Mouse (Mus musculus) kidney, postnatal 4 days (tissue): ENCODE measurements at regions not wholly inside any gene's neighbourhood (a gene's known extent, or its start where the extent isn't known, plus 50 kb on each side); places are given as distances from the start of the nearest gene placed in this dataset.
A peak's percentile ranks its signal among the peaks of the same experiment; 100 is the strongest.

Experiments used
- DNase-seq, 2 experiments: peaks; one replicate each; pipeline ENCODE4 v3.0.0; 2021; ENCODE audit warnings: mixed read lengths in 2 of 2

DNA sequence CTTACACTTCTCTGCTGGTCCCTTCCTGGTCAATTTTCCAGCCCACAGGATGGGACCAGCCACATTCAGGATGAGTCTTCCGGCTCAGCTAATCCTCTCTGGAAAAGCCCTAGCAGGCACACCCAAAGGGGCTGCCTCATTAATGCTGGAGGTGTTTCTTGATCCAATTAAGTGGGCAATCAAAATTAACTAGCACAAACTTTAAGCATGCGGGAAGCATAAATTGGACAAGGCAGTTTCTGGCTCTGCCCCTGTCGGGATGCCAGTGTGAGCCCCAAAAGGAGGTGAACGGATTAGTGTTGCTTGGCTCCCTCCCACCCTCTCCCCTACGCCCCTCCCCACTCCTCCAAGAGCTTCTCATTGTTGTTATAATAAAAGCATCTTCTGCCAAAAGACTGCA lies 262.5 kb upstream of the Id4 start:
- no peak for DNase-seq

DNA sequence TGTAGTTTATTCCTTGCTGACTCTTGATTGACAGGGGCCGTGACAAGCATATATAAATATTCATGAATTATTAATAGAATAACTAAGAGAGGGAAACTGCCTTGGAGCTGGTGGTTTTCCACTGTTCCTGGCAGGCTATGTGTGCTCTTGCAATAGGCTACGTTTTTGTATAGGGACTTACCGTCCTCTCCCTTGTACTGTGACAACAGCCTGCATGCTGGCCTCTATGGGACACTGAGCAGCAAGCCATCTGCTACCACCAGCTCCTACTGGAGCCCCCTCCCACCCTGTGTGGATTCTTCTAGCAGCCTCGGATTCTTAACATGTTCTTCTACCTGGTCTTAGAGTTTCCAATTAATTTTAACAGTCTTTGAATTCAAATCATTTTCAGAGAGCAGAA lies 261.6 kb upstream of the Id4 start:
- DNase-seq = no peak

DNA sequence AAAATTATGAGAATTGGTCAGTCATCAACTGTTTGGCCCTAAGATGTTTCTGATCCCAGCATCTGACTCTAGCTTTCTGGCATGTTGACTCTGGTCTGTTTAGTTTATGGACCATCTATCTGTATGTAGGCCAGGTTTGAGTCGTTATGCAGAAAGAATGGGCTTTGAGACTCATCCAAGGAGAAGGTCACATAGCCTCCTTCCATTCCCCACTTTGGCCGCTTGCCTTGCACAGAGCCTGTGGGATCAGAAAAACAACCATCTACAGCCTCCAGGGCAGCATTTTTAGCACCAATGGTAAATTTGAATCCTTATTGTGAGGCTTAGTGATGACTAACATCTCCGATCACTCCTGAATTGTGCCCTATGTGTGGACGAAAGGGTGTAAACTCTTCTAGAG lies 257.9 kb upstream of the Id4 start:
- DNase-seq = peak; percentile 23 to 27

DNA sequence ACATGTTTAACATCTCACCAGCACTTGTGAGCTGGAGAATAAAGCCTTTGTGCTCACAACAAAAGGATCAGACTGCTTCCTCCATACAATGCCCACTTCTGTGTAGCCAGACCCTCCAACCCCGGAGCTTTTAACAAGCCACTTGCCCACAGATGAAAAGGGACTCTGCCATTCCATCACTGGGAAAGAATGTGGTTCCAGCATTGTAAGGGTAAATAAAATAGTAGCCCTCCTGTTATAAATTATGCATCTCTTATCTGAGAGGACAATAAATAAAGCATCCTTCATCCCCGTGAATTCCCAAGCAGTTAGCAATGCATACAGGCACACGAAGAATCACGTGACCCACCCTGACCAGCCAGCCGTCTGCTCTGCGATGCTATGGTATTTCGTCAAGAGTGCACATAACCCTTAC lies 247.7 kb upstream of the Id4 start:
- no peak for DNase-seq

DNA sequence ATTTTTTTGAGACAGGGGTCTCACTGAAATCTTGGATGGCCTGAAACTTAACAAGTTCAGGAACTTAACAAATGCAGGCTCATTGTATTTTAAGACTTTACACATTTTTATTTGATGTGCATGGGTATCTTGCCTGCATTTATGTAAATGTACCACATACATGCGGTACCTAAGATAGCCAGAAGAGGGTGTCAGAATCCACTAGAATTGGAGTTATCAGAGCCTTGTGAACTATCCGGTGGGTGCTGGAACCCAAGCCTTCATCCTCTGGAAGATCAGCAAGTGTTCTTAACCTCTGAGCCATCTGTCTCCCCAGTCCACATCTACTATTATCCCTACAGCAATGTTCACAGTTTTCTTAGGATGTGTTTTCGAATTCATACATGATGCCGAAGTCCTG lies 245.7 kb upstream of the Id4 start:
- no peak for DNase-seq

DNA sequence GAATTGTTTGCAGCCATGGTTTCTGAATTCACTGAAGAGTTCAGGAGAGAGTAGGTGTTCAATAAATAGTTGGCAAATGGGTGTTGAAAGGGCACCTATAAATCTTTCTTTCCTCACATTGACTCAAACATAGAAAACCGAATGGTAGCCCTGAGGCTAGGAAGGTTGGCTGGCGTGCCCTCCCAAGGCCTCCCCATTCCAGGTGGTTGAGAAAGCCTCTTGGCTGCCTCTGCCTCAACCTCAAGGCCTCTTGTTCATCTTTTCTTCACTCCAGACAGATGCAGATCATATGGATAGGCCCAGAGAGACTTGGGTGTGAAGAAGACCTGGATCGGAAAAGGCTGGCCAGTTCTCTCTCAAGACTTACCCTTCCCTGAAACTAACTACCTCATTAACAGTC lies 245.0 kb upstream of the Id4 start:
- DNase-seq = no peak

DNA sequence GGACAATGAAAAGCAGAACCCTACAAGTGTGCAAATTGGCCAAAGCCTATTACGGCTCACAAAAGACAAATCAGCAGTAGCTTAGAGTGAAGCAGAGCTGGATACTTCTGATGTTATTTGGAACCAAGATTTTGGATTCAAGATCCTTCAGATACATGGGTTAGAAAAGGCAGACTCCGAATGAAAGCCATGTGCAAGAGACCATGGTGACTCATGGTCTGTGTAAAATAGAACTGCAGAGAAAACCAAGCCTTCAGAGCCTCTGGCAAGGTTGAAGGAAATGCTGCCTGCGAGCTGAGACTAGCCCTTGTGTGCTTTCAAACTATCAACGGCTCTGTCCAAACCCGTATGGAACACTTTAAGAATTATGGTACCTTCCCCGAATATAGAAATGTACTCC lies 244.4 kb upstream of the Id4 start:
- no peak for DNase-seq

DNA sequence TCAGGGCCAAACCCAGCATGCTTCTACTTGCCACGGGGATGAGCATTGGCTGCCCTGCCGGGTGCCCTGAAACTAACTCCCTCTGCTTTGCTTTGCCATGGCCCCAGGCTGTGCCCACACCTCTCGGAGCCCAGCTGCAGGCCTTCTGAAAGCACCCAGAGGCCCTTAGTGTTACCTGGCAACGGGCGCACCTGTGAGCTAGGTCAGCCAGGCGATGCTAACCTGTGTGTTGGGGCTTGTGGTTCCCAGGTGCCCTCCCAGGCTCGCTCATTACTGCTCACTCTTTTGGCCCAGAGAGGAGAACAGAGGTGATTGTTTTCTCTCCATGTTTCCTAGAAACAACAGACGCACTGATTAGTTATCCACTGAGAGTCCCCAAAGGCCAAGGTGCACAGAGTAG lies 243.4 kb upstream of the Id4 start:
- DNase-seq = peak; percentile 41 to 60

DNA sequence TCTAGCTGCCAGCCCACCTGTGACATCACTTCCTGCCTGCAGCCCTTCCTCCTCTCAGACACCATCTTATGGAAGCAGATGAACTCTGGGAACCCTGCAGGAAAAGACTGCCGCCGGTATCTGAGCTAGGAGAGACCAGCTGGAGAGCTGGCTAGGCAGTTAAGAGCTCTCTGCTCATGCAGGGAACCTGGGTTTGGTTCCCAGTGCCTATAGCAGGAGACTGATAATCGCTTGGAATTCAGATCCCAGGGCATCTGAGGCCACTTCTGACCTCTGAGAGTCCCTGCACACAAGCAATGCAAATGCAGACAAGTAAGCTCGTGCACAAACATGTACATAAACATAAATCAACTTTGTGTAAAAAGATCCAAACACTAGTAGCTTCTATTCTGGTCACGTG lies 242.4 kb upstream of the Id4 start:
- DNase-seq = peak; percentile 21 to 42

DNA sequence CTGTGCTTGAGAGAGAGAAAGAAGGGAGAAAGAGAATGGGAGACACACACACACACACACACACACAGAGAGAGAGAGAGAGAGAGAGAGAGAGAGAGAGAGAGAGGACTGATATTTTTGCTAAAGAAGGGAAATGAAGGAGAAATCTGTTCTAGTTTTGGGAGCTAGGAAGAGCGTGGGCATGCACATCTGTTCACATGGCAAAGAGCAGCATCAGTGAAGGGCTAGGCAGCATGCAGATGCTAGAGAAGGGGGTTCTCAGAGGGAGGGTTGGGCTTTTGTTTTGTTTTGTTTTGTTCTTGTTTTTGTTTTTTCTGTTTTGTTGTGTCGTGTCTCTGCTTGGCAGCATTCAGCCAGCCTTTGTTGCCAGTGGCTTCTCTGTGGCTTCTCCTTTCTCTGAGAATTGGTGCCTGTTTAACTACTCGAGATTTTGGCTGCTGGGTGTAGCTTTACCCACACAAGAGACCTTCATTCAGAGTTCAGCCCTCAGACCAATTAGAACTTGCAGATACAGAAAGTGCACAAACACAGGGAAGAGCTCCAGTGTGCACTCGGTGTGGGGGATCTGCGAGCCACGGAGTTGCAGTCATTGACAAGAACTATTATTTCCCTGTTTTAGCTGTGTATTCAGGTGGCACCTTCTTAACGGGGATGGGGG lies 237.9 kb upstream of the Id4 start:
- no peak for DNase-seq

DNA sequence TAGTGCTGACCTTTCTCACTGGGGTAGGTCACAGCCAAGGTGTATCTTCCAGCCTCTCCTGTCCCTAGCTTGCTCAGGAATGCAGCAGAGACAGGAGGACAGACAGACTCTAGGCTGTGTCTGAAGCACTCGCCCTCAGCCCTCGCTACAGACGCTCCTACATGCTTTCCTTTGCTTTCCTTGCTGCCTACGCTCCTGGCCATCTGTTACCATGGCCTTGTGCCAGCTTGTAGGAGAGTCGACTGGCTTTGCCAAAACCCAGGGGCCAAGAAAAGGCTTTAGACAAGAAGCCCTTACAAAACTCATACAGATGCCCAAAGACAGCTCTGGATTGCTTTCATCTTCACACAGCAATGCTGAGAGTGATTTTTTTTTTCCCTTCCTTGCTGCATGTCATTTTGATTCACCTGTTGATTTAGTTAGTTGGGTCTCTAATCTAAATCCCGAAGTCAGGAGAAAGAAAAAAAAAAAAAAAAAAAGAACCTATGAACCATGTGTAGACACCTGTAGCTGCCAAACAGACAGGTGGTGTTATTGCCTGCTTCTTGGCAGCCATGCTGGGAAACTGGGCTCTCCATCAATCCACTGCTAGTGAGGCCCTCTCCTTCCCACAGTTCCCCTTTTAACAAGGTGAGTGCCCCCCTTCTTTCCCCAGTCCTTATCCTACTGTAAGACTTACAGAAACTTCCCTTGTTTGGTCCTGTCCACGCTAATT lies 233.1 kb upstream of the Id4 start:
- peak; percentile 63 to 70 for DNase-seq

DNA sequence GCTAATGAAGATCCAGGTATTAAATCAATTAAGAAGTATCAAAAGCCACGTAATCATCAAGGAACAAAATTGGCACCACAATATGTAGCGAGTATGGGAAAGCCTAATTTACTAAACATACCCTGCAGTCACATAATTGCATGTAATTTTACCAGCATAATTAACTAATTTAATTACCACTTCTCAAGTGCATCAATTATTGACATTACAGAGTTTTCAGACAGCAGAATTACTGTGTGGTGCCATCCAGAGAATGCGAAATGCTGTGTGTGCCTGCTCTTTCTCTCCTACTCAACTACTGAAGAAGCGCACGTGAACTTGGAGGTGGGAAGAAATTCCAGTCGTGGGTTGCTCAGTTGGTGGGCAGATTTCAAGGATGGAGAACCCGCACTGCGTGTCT lies 229.5 kb upstream of the Id4 start:
- no peak for DNase-seq

DNA sequence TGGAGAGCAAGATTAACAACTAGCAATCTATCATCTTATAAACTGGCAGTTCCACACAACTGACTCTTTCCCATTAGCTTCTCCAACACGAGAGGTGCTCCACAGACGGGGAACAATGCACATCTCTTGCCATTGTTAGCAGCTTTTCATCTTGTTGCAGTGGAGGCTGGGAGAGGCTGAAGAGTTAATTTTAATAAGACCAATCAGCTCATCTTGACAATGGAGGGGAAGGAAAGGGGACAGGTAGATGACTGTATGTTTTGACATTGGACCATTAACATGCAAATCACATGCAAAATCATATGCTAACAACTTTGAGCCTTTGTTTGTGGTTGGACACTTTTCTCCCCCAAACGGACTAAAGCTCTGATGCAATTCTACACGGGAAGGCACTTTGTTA lies 218.9 kb upstream of the Id4 start:
- DNase-seq = no peak

DNA sequence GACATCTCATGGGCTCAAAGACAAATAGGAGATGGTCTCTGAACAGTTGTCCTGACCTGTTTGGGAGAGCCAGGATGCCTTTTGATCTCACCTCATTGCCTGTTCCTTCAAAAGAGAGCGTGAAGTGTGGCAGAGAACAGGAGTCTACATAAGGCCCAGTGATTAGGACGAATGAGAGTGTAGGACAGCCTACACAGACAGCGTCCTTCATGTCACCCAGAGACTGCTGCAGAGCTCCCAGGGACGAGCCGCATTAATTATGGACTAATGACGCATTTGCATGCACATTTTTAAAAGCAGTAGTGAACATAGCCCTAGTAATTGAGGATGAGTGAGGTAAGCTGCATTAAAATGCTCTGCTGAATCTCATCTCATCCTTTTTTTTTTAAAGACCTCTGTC lies 218.5 kb upstream of the Id4 start:
- DNase-seq = no peak

DNA sequence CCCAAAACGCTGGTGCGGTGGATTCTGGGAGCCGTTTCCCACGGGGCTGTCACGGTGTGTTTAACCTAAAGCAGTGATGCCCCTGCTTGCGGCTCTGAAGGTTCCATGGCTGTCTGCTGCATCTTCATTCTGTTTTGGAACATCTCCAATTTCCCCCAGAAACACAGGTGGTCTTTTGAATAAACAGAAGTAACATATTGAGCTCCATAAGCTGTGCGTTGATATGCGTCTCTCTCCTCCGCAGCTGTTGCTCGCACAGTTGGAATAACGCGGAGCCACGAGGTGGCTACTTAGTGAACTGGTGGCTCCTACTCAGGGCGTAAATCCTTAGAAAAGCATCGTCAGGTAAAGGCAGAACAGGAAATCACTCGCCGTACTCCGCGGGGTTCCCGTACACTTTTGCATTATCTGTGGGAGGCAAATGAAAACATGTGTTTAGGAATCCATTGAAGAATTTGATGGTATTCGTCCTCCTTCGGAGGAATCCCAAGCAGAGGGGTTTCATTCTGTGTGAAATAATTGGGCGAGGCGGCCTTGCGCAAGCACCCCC lies 214.8 kb upstream of the Id4 start:
- no peak for DNase-seq

DNA sequence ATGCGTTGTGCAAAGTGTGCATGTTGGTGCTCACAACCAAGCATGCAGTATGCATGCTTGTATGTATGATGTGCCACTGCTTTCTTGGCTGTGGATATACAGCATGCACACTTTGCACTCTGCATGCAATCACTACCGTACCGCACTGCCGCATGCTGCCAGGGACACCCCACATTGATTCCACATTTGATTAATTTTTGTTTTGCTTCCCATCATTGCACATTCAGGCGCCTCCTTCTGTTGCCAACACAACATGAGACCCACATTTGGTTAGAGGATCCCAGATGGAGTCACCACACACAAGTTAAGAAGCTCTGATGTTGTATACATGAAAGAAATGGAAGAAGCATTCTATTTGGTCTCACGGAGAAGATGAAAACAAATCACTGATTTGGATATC lies 211.2 kb upstream of the Id4 start:
- no peak for DNase-seq

DNA sequence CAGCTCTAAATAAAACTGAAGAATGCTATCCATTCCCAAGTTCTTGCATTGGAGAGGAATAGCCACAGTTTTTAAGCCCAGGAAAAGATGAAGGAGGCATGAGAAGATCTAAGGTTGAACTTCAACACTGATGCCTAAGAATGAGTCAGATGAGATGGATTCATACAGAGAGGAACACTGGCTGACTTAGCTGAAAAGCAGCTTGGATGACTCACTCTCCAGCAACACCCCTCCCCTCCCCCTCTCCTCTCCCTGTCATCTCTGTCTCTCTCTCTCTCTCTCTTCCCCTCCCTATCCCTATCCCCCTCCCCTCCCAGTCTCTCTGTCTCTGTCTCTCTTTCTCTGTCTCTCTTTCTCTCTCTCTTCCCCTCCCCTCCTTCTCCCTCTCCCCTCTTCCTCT lies 186.4 kb upstream of the Id4 start:
- peak in 1 of 2 experiments; percentile 14 for DNase-seq

DNA sequence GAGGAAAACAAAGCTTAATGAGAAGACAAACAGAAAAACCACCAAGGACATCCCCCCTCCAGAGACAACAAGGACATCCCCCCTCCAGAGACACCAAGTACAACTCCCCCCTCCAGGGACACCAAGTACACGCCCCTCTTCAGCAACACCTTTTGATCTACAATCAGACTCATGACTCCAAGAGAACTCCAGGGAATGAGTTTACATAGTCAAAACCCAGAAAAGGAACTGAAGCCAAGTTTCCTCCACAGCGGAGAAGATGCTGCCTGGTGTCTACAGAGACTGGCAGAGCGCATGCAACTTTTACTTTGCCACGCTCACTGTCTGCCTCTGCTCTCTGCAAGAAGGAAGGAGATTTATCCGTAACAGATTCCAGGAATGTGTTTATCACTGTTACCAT lies 185.7 kb upstream of the Id4 start:
- no peak for DNase-seq

DNA sequence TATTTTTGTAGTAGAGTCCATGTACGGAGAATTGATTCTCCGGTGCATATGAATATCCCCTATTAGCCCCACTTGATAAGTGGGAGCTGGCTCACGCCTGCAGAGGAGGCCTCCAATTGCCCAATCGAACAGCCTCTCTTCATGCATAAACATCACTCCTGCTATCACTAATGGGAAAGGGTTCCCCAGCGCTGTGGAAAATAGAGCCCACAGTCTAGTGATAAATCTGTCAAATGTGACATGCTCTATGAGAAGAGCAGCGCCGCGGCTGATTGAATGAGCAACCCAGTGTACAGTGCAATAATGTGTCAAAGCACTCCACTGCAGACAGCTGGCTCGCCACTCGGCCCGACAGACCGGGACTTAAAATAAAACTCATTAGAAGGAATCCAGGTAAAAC lies 182.8 kb upstream of the Id4 start:
- DNase-seq = peak; percentile 13 to 30

DNA sequence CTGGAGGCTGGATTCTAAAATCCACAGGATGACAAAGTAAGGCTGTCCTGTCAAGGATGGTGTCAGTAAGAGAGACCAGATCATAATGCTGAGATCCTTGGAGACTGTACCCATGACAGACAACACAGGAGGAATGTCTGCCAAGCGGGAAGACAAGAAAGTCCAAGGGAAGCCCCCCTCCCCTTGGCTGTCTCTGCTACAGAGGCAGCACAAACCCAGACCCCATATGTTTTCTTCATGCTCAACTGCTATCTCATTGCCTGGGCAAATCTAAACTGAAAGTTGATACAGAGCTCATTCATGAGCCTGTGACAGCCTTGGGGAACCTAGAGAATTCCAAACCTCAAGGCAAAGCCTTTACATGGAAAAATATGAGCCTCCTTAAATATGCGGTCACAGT lies 177.7 kb upstream of the Id4 start:
- DNase-seq = no peak

DNA sequence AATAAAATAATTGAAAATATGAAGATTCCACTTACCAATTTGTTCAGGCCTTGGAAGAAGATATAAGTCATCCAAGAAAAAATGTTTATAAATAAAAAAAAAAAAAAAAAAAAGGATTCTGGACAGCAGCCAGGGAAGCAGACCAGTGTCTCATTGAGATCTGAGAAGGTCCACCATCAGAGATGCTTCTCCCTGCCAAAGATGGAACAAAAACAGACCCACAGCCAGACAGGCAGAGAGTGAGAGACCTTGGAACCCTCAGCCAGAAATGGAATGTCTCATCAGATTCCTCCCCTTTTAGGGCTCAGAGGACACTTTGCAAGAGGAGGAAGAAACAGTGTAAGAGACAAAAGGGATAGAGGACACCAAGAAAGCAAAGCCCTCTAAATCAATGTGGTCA lies 177.2 kb upstream of the Id4 start:
- no peak for DNase-seq

DNA sequence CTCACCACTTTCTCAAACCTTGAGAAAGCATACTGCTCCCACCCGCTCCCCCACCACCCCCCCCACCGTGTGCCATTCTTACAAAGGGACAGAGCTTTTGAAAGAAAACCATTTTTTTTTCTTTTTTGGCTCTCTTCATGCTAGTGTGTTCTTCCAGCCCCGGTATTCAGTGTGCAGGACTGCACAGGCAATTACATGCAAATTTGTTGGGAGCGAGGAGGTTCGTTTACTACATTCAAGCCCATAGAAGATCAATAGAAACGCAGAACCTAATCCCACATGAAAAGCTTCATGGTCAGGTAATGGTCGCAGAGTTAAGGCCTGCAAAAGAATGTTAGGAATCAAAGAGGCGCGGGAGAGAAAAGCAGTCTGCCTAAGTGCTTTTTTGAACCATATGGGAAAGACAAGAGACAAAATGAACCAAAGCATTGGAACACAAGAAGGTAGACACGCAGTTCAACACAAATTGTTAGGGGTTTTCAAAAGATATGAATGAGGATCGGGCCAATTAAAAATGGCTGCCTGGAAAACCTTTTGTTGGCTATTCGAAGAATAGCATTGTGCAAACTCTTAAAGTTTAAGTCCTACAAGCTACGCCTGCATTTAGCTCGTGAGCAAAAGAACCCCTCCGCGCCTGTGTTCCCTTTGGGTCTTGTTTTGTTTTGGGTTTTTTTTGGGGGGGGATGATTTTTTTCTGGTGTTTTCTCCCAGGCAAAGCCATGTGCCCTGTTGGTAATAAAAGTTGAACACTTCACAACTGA lies 166.6 kb upstream of the Id4 start:
- DNase-seq = no peak

DNA sequence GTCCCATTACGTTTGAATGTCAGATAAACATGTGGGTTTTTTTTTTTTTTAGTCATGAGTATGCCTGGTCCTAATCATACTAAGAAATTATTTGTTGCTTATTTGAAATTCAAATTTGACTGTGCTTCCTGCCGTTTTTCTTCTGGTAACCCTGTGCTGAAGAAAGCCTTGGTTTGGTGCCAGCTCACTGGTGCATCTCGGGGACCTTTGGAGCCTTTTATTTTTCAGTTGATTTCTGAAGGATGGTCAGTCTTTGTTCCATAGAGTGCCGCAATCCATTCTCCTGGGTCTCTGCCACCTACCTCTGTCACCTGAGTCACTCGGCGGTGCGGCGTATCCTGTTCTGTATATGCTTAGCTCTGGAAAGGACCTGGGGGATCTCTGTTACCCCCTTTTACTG lies 158.9 kb upstream of the Id4 start:
- peak; percentile 54 to 66 for DNase-seq

DNA sequence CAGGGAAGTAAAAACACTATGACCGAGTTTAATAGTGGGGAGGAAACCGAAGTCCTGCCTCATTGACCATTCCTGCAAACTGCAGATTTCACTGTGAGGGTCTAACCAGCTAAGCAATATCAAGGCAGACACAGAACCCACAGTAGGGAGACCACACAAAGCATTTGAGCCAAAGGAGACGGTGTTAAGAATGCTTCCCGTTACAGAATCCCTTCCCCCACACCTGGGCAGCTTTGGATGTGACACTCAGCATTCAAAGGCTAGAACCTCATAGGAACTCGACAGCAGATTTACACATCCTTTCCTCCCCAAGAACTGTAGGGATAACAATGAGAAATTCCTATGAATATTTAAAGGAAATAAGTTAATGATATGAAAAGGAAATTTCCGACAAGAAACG lies 158.5 kb upstream of the Id4 start:
- DNase-seq = no peak
